Mouse (Mus musculus): Measurements from ENCODE around the gene Ccdc141.

DNA sequence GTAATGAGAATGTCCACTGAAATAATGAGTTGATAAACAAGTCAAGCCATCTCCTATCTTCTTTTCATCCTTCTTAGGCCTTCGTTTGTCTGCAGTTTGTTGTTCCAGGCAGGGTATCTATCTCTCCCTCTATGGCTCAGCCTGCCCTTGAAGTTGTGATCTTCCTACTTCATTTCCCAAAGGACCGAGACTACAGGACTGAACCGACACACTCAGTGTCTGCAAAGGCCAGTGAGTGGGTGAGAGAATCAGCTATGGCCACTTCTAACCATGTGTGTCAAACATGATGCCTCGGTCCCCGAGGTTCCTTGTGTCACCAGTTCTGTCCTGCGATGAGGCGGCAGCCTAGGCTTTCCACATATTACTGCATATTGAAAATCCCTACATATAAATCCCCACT, 19.2 kb upstream of the Ccdc141 start:
- TF ChIP-seq POLR2A (IDR thresholded peaks at IDR 0.05; ENCODE audit: low read depth, low read length) (no peak), CTCF (conservative IDR thresholded peaks at IDR 0.05; ENCODE audit: insufficient read depth, insufficient read length, low read depth, low read length) (no peak)

All from kidney, adult 2 months (tissue).